Mouse (Mus musculus) lung, embryonic 14.5 days (tissue): ENCODE results near the gene Rras. TPM values are rescaled to one million over a fixed set of nuclear protein-coding genes. Genes with fewer than 3 reads are reported as not detected.

Experiments
- ATAC-seq: fragments of 200-750 bp; cut with Nextera tagmentation; 2 replicates; pipeline ENCODE4 v1.8.0; 2017; ENCODE audit warnings: mild to moderate bottlenecking, moderate TSS enrichment, moderate library complexity; ENCODE audit not compliant: insufficient read depth
- DNase-seq: peaks from one replicate; pipeline ENCODE4 v3.0.0-alpha.2; 2015
- H3K27ac ChIP-seq: fragments of 300-500 bp; sonication (generic); 2 replicates; pipeline ENCODE4 v1.5.1; 2014; ENCODE audit warnings: low read depth, mild to moderate bottlenecking, moderate library complexity
- H3K27me3 ChIP-seq: fragments of 300-500 bp; sonication (generic); 2 replicates; pipeline ENCODE4 v1.6.1; 2014; ENCODE audit warnings: low read length, control low read depth; ENCODE audit not compliant: insufficient read depth
- H3K36me3 ChIP-seq: fragments of 300-500 bp; sonication (generic); 2 replicates; pipeline ENCODE4 v1.6.1; 2014; ENCODE audit warnings: control low read depth; ENCODE audit not compliant: insufficient read depth
- H3K4me1 ChIP-seq: fragments of 300-500 bp; sonication (generic); 2 replicates; pipeline ENCODE4 v1.6.1; 2014; ENCODE audit warnings: antibody characterized with exemption, control low read depth; ENCODE audit not compliant: insufficient read depth
- H3K4me2 ChIP-seq: fragments of 300-500 bp; sonication (generic); 2 replicates; pipeline ENCODE4 v1.6.1; 2014; ENCODE audit warnings: mild to moderate bottlenecking
- H3K4me3 ChIP-seq: fragments of 300-500 bp; sonication (generic); 2 replicates; pipeline ENCODE4 v1.5.1; 2014; ENCODE audit warnings: low read depth, low read length
- H3K9ac ChIP-seq: fragments of 300-500 bp; sonication (generic); 2 replicates; pipeline ENCODE4 v1.6.1; 2014
- H3K9me3 ChIP-seq: fragments of 300-500 bp; sonication (generic); 2 replicates; pipeline ENCODE4 v1.6.1; 2016; ENCODE audit warnings: low read depth, low read length, control low read depth
- CTCF ChIP-seq: IDR thresholded peaks from 2 replicates; pipeline ENCODE4 v1.5.1; 2016; ENCODE audit warnings: antibody characterized with exemption, low read depth
- WGBS: fragments of 180-500 bp; shearing (Covaris S2); extraction: QIAGEN DNeasy Blood & Tissue Kit; methylation state at CpG from one replicate; pipeline ENCODE4 v1.1.7; 2014; 5-methylcytosine and 5-hydroxymethylcytosine counted together
- polyA plus RNA-seq: library from polyadenylated mRNA; unstranded; fragments of >200 nt; fragmentation: Nextera tagmentation; extraction: Ambion mirVana; gene quantifications from 2 replicates; pipeline ENCODE4 v1.2.1, GENCODE M21; 2014

Rras gene
- polyA plus RNA-seq, 1 experiment from 2014 or later, result 46.2 TPM

GRCm38 (mm10) chr7:44999753-45000152 lies 18.0 kb upstream of the Rras start:
- TF ChIP-seq CTCF, result no peak
- peak overlapping the region; percentile 78; the same call in 1 of the 2 replicates for H3K4me3 ChIP-seq
- DNase-seq (no peak), ATAC-seq (no peak)
- no peaks in the 10 kb centered on the region for H3K9me3 ChIP-seq
- H3K4me2 ChIP-seq, result peak overlapping the region; percentile 97
- H3K4me1 ChIP-seq, result peaks cover 11% of the 10 kb centered on the region
- peak overlapping the region; percentile 42; the same call in 1 of the 2 replicates for H3K27ac ChIP-seq
- peaks cover 71% of the 10 kb centered on the region for H3K36me3 ChIP-seq
- 59% methylated on average over 11 of the region's 11 CpGs for WGBS
- H3K27me3 ChIP-seq, result no peaks in the 10 kb centered on the region
- no peak overlapping the region for H3K9ac ChIP-seq

GRCm38 (mm10) chr7:45000539-45001114 lies 17.1 kb upstream of the Rras start:
- H3K36me3 ChIP-seq, result peaks cover 71% of the 10 kb centered on the region
- ATAC-seq, result no peak
- no peak for TF ChIP-seq CTCF
- H3K27me3 ChIP-seq, result no peaks in the 10 kb centered on the region
- H3K27ac ChIP-seq, result no peak overlapping the region
- no peak overlapping the region for H3K9ac ChIP-seq
- H3K4me3 ChIP-seq, result no peak overlapping the region
- DNase-seq, result no peak
- H3K9me3 ChIP-seq, result no peaks in the 10 kb centered on the region
- H3K4me2 ChIP-seq, result peak overlapping the region; percentile 97; the same call in 1 of the 2 replicates
- WGBS, result 80% methylated on average over 21 of the region's 21 CpGs
- peaks cover 11% of the 10 kb centered on the region for H3K4me1 ChIP-seq

- DNase-seq (no peak), ATAC-seq (no peak)
- Histone ChIP-seq H3K36me3 (peaks cover 84% of the 10 kb centered on the region), H3K4me1 (peaks cover 7% of the 10 kb centered on the region), H3K27me3 (no peaks in the 10 kb centered on the region), H3K4me2 (no peak overlapping the region), H3K9ac (no peak overlapping the region), H3K27ac (no peak overlapping the region), H3K9me3 (no peaks in the 10 kb centered on the region), H3K4me3 (no peak overlapping the region)
- TF ChIP-seq CTCF, result no peak
- 84% methylated on average over 7 of the region's 7 CpGs for WGBS
Observed at GRCm38 (mm10) chr7:45002440-45002839, 15.3 kb upstream of the Rras start.

- H3K4me2 ChIP-seq, result no peak overlapping the region
- no peak for ATAC-seq
- no peaks in the 10 kb centered on the region; the same call in 1 of the 2 replicates for H3K4me1 ChIP-seq
- 58% methylated on average over 3 of the region's 3 CpGs for WGBS
- H3K4me3 ChIP-seq, result no peak overlapping the region
- no peak overlapping the region for H3K9ac ChIP-seq
- H3K27ac ChIP-seq, result no peak overlapping the region
- peaks cover 100% of the 10 kb centered on the region for H3K36me3 ChIP-seq
- H3K9me3 ChIP-seq, result no peaks in the 10 kb centered on the region
- peak; percentile 37 for DNase-seq
- H3K27me3 ChIP-seq, result no peaks in the 10 kb centered on the region
- no peak for TF ChIP-seq CTCF
Observed at GRCm38 (mm10) chr7:45004546-45004945, 13.2 kb upstream of the Rras start.

- no peaks in the 10 kb centered on the region for H3K27me3 ChIP-seq
- H3K4me3 ChIP-seq, result no peak overlapping the region
- H3K36me3 ChIP-seq, result peaks cover 100% of the 10 kb centered on the region
- 75% methylated on average over 6 of the region's 6 CpGs for WGBS
- H3K27ac ChIP-seq, result no peak overlapping the region
- H3K4me2 ChIP-seq, result no peak overlapping the region
- no peak overlapping the region for H3K9ac ChIP-seq
- H3K4me1 ChIP-seq, result no peaks in the 10 kb centered on the region
- DNase-seq (no peak), ATAC-seq (no peak)
- no peaks in the 10 kb centered on the region for H3K9me3 ChIP-seq
- TF ChIP-seq CTCF, result no peak
Observed at GRCm38 (mm10) chr7:45005321-45005992, 12.3 kb upstream of the Rras start.

GRCm38 (mm10) chr7:45006503-45006902 lies 11.3 kb upstream of the Rras start:
- Histone ChIP-seq H3K27me3 (no peaks in the 10 kb centered on the region), H3K4me3 (no peak overlapping the region), H3K36me3 (peaks cover 100% of the 10 kb centered on the region), H3K4me2 (no peak overlapping the region), H3K9me3 (no peaks in the 10 kb centered on the region), H3K9ac (no peak overlapping the region), H3K4me1 (no peaks in the 10 kb centered on the region), H3K27ac (no peak overlapping the region)
- no peak for DNase-seq
- 90% methylated on average over 12 of the region's 12 CpGs for WGBS
- ATAC-seq, result no peak
- no peak for TF ChIP-seq CTCF

GRCm38 (mm10) chr7:45007141-45007540 lies 10.6 kb upstream of the Rras start:
- Histone ChIP-seq H3K4me1 (no peaks in the 10 kb centered on the region), H3K27ac (no peak overlapping the region), H3K4me3 (no peak overlapping the region), H3K9ac (no peak overlapping the region), H3K9me3 (no peaks in the 10 kb centered on the region), H3K4me2 (no peak overlapping the region), H3K36me3 (peaks cover 100% of the 10 kb centered on the region), H3K27me3 (no peaks in the 10 kb centered on the region)
- DNase-seq (no peak), ATAC-seq (no peak)
- 94% methylated on average over 29 of the region's 29 CpGs for WGBS
- TF ChIP-seq CTCF, result no peak
